Mouse (Mus musculus) layer of hippocampus, adult 2 months (tissue): ENCODE measurements around the gene Ddx25. TPM values are rescaled to one million over a fixed set of nuclear protein-coding genes. Genes with fewer than 3 reads are reported as not detected.

Source experiments
- DNase-seq, 2 experiments: peaks; one replicate each; pipeline ENCODE4 v3.0.0; 2022; ENCODE audit warnings: low spot score in 2 of 2
- H3K27ac ChIP-seq: fragments of 200-600 bp; 2 replicates; pipeline ENCODE4 v1.8.1; 2022
- H3K4me3 ChIP-seq: fragments of 200-600 bp; 2 replicates; pipeline ENCODE4 v1.8.1; 2022; ENCODE audit warnings: mild to moderate bottlenecking
- CTCF ChIP-seq: fragments of 200-600 bp; conservative IDR thresholded peaks from 2 replicates; pipeline ENCODE4 v1.8.1; 2022; ENCODE audit warnings: antibody characterized with exemption, mild to moderate bottlenecking, moderate library complexity
- long read RNA-seq, 2 experiments: library from polyadenylated mRNA; stranded (forward); transcript quantifications; one replicate each; pipeline ENCODE4 v2.0.0; 2021; ENCODE audit warnings: borderline mapping rate in 2 of 2
- total RNA-seq, 2 experiments: library from RNA; stranded (reverse); gene quantifications; 2 replicates each; pipeline ENCODE4 v1.2.3; 2021

Ddx25 gene
- 10 to 100 TPM; 13.9 to 14.9 TPM for total RNA-seq
- long read RNA-seq, experiment 1, full-length matches to known transcripts, result 20 of 37 reads
- long read RNA-seq, experiment 1, partial matches to known transcripts, result 3 of 37 reads
- long read RNA-seq, experiment 1, other reads (novel, unspliced or antisense), result 14 of 37 reads
- long read RNA-seq, experiment 2, full-length matches to known transcripts, result 54 of 74 reads
- long read RNA-seq, experiment 2, partial matches to known transcripts, result 1 of 74 reads
- long read RNA-seq, experiment 2, other reads (novel, unspliced or antisense), result 19 of 74 reads

GRCm38 (mm10) chr9:35558257-35559008 is at the start of gene Ddx25, which contains the start of gene Pus3:
Ddx25 (minus strand) TSS chr9:35558528.
Pus3 (plus strand) TSS chr9:35558595.
- DNase-seq, result peak; percentile 52 to 73
- H3K4me3 ChIP-seq, result peak within 1 kb of the TSS; percentile 74
- H3K27ac ChIP-seq, result peak within 1 kb of the TSS; percentile 93
- no peak for TF ChIP-seq CTCF

- no peak for TF ChIP-seq CTCF
- Histone ChIP-seq H3K4me3 (no peak overlapping the region), H3K27ac (no peak overlapping the region)
- DNase-seq, result peak in 1 of 2 experiments; percentile 10
These were observed 49.5 kb upstream of the Ddx25 start for GRCm38 (mm10) chr9:35607647-35608405.

GRCm38 (mm10) chr9:35592903-35593302 is 34.6 kb upstream of the Ddx25 start:
- peak; percentile 86 for TF ChIP-seq CTCF
- Histone ChIP-seq H3K4me3 (no peak overlapping the region), H3K27ac (no peak overlapping the region)
- peak; percentile 26 to 32 for DNase-seq

GRCm38 (mm10) chr9:35587674-35588073 is 29.3 kb upstream of the Ddx25 start:
- no peak overlapping the region for H3K27ac ChIP-seq
- no peak overlapping the region for H3K4me3 ChIP-seq
- TF ChIP-seq CTCF, result no peak
- no peak for DNase-seq

GRCm38 (mm10) chr9:35574416-35574815 is 16.1 kb upstream of the Ddx25 start:
- TF ChIP-seq CTCF, result no peak
- Histone ChIP-seq H3K4me3 (peak overlapping the region; percentile 12; the same call in 1 of the 2 replicates), H3K27ac (no peak overlapping the region)
- DNase-seq, result no peak

- no peak for TF ChIP-seq CTCF
- Histone ChIP-seq H3K27ac (peak overlapping the region; percentile 94; the same call in 1 of the 2 replicates), H3K4me3 (peak overlapping the region; percentile 95)
- no peak for DNase-seq
These were observed 12.3 kb upstream of the Ddx25 start for GRCm38 (mm10) chr9:35570663-35571062.

GRCm38 (mm10) chr9:35569571-35570534 is 11.5 kb upstream of the Ddx25 start, which contains the start of the genes Pate2 and Hyls1:
Pate2 (plus strand) TSS chr9:35570284.
Hyls1 (minus strand) TSS chr9:35570398.
- Histone ChIP-seq H3K4me3 (peak within 1 kb of the TSS; percentile 95), H3K27ac (peak within 1 kb of the TSS; percentile 94)
- peak; percentile 89 to 94 for DNase-seq
- peak; percentile 48 for TF ChIP-seq CTCF

GRCm38 (mm10) chr9:35567995-35568394 is 9.7 kb upstream of the Ddx25 start:
- DNase-seq, result no peak
- TF ChIP-seq CTCF, result no peak
- Histone ChIP-seq H3K4me3 (no peak overlapping the region), H3K27ac (no peak overlapping the region)

GRCm38 (mm10) chr9:35564536-35565240 is 6.4 kb upstream of the Ddx25 start:
- no peak overlapping the region for H3K27ac ChIP-seq
- no peak for TF ChIP-seq CTCF
- no peak overlapping the region for H3K4me3 ChIP-seq
- DNase-seq, result no peak

GRCm38 (mm10) chr9:35561583-35561982 is 3.3 kb upstream of the Ddx25 start:
- TF ChIP-seq CTCF, result no peak
- H3K27ac ChIP-seq, result no peak overlapping the region
- no peak overlapping the region for H3K4me3 ChIP-seq
- no peak for DNase-seq

GRCm38 (mm10) chr9:35561076-35561475 is 2.7 kb upstream of the Ddx25 start:
- no peak overlapping the region for H3K27ac ChIP-seq
- no peak for DNase-seq
- TF ChIP-seq CTCF, result no peak
- H3K4me3 ChIP-seq, result no peak overlapping the region
